Mouse (Mus musculus) ES-Bruce4 (cell line): ENCODE results near the gene Ttll1. TPM values are rescaled to one million over a fixed set of nuclear protein-coding genes. Genes with fewer than 3 reads are reported as not detected.

ENCODE experiments used
- H3K27ac ChIP-seq: 2 replicates; pipeline ENCODE4 v1.5.1; 2012; ENCODE audit warnings: low read length, inconsistent platforms; ENCODE audit not compliant: insufficient read depth
- H3K27me3 ChIP-seq: 2 replicates; pipeline ENCODE4 v1.6.1; 2012; ENCODE audit warnings: mild to moderate bottlenecking, low read length, inconsistent platforms; ENCODE audit not compliant: control insufficient read depth, poor library complexity, insufficient read depth, severe bottlenecking
- H3K36me3 ChIP-seq: 2 replicates; pipeline ENCODE4 v1.6.1; 2012; ENCODE audit warnings: inconsistent platforms, mild to moderate bottlenecking, low read length, moderate library complexity; ENCODE audit not compliant: control insufficient read depth, poor library complexity, insufficient read depth, severe bottlenecking
- H3K4me1 ChIP-seq: one replicate; pipeline ENCODE4 v1.8.1; 2011; ENCODE audit warnings: low read length; ENCODE audit not compliant: control insufficient read depth, insufficient read depth
- H3K4me3 ChIP-seq: 2 replicates; pipeline ENCODE4 v1.5.1; 2011; ENCODE audit warnings: low read depth, mild to moderate bottlenecking, low read length
- H3K9ac ChIP-seq: 2 replicates; pipeline ENCODE4 v1.6.1; 2012; ENCODE audit warnings: low read depth, mild to moderate bottlenecking, inconsistent platforms; ENCODE audit not compliant: poor library complexity, severe bottlenecking
- H3K9me3 ChIP-seq: replicated peaks from 2 replicates; pipeline ENCODE4 v1.6.1; 2012; ENCODE audit warnings: mild to moderate bottlenecking, low read length, inconsistent platforms; ENCODE audit not compliant: control insufficient read depth, poor library complexity, insufficient read depth, severe bottlenecking
- CTCF ChIP-seq: IDR thresholded peaks from one replicate; pipeline ENCODE4 v1.8.1; 2011; ENCODE audit warnings: low read depth, low read length
- EP300 ChIP-seq: IDR thresholded peaks from 2 replicates; pipeline ENCODE4 v1.6.1; 2011; ENCODE audit warnings: low read depth, low read length; ENCODE audit not compliant: insufficient read depth
- POLR2A ChIP-seq: IDR thresholded peaks from one replicate; pipeline ENCODE4 v1.8.1; 2011; ENCODE audit warnings: low read length; ENCODE audit not compliant: insufficient read depth
- polyA plus RNA-seq: library from polyadenylated mRNA; stranded (reverse); fragments of >200 nt; gene quantifications from 2 replicates; pipeline ENCODE4 v1.2.4, GENCODE M21; 2011; ENCODE audit warnings: low read depth; ENCODE audit not compliant: missing spikeins, insufficient read depth, insufficient read length

Ttll1 gene
- polyA plus RNA-seq, 1 experiment = 13.6 TPM

- Histone ChIP-seq H3K9me3 (no peaks in the 10 kb centered on the region), H3K27me3 (no peaks in the 10 kb centered on the region), H3K4me1 (peaks cover 5% of the 10 kb centered on the region), H3K27ac (no peak overlapping the region), H3K36me3 (no peaks in the 10 kb centered on the region), H3K9ac (no peak overlapping the region), H3K4me3 (no peak overlapping the region)
- TF ChIP-seq EP300 (no peak), POLR2A (no peak), CTCF (no peak)
Measured at GRCm38 (mm10) chr15:83451621-83452210, 59.0 kb downstream of the Ttll1 start.

GRCm38 (mm10) chr15:83450007-83450406, 60.7 kb downstream of the Ttll1 start:
- H3K36me3 ChIP-seq = no peaks in the 10 kb centered on the region
- TF ChIP-seq CTCF (no peak), POLR2A (no peak), EP300 (no peak)
- no peak overlapping the region for H3K4me3 ChIP-seq
- H3K9ac ChIP-seq = no peak overlapping the region
- H3K27me3 ChIP-seq = no peaks in the 10 kb centered on the region
- H3K9me3 ChIP-seq = no peaks in the 10 kb centered on the region
- H3K27ac ChIP-seq = no peak overlapping the region
- H3K4me1 ChIP-seq = peaks cover 8% of the 10 kb centered on the region

- Histone ChIP-seq H3K9me3 (no peaks in the 10 kb centered on the region), H3K4me3 (no peak overlapping the region), H3K36me3 (no peaks in the 10 kb centered on the region), H3K27ac (no peak overlapping the region), H3K4me1 (peaks cover 10% of the 10 kb centered on the region), H3K27me3 (no peaks in the 10 kb centered on the region), H3K9ac (no peak overlapping the region)
- TF ChIP-seq EP300 = no peak
- TF ChIP-seq POLR2A = no peak
- TF ChIP-seq CTCF = no peak
Measured at GRCm38 (mm10) chr15:83448646-83449045, 62.0 kb downstream of the Ttll1 start.

- H3K36me3 ChIP-seq = no peaks in the 10 kb centered on the region
- no peak overlapping the region for H3K9ac ChIP-seq
- no peaks in the 10 kb centered on the region for H3K27me3 ChIP-seq
- H3K27ac ChIP-seq = no peak overlapping the region
- H3K4me3 ChIP-seq = no peak overlapping the region
- TF ChIP-seq POLR2A (no peak), EP300 (no peak)
- H3K9me3 ChIP-seq = no peaks in the 10 kb centered on the region
- H3K4me1 ChIP-seq = peaks cover 10% of the 10 kb centered on the region
Measured at GRCm38 (mm10) chr15:83447791-83448544, 62.7 kb downstream of the Ttll1 start.

- Histone ChIP-seq H3K9me3 (no peaks in the 10 kb centered on the region), H3K4me1 (peaks cover 9% of the 10 kb centered on the region), H3K27me3 (no peaks in the 10 kb centered on the region), H3K27ac (0 out of 2 replicates have a peak overlapping the region, but pooled peaks have one; percentile 66), H3K4me3 (no peak overlapping the region), H3K36me3 (no peaks in the 10 kb centered on the region), H3K9ac (no peak overlapping the region)
- TF ChIP-seq CTCF (no peak), EP300 (no peak), POLR2A (no peak)
Measured at GRCm38 (mm10) chr15:83445908-83446307, 64.8 kb downstream of the Ttll1 start.

GRCm38 (mm10) chr15:83445383-83445782, 65.3 kb downstream of the Ttll1 start:
- TF ChIP-seq POLR2A (no peak), EP300 (no peak), CTCF (no peak)
- Histone ChIP-seq H3K27me3 (no peaks in the 10 kb centered on the region), H3K9me3 (no peaks in the 10 kb centered on the region), H3K4me3 (no peak overlapping the region), H3K27ac (peak overlapping the region; percentile 66; the same call in 1 of the 2 replicates), H3K4me1 (peaks cover 9% of the 10 kb centered on the region), H3K9ac (no peak overlapping the region), H3K36me3 (no peaks in the 10 kb centered on the region)
